Mouse (Mus musculus) forebrain, embryonic 13.5 days (tissue): ENCODE results near the gene Drc3. TPM values are rescaled to one million over a fixed set of nuclear protein-coding genes. Genes with fewer than 3 reads are reported as not detected.

Source experiments
- ATAC-seq: fragments of 200-750 bp; cut with Nextera tagmentation; 2 replicates; pipeline ENCODE4 v1.8.0; 2017
- H3K27ac ChIP-seq: fragments of 300-500 bp; sonication (generic); 2 replicates; pipeline ENCODE4 v1.5.1; 2015; ENCODE audit warnings: inconsistent platforms, mild to moderate bottlenecking, moderate library complexity
- H3K27me3 ChIP-seq: fragments of 300-500 bp; sonication (generic); 2 replicates; pipeline ENCODE4 v1.6.1; 2015; ENCODE audit warnings: mild to moderate bottlenecking, inconsistent platforms
- H3K36me3 ChIP-seq: fragments of 300-500 bp; sonication (generic); 2 replicates; pipeline ENCODE4 v1.6.1; 2015; ENCODE audit warnings: mild to moderate bottlenecking, inconsistent platforms; ENCODE audit not compliant: poor library complexity, severe bottlenecking
- H3K4me1 ChIP-seq: fragments of 300-500 bp; sonication (generic); 2 replicates; pipeline ENCODE4 v1.6.1; 2015; ENCODE audit warnings: inconsistent platforms
- H3K4me2 ChIP-seq: fragments of 300-500 bp; sonication (generic); 2 replicates; pipeline ENCODE4 v1.6.1; 2015; ENCODE audit warnings: inconsistent platforms, mild to moderate bottlenecking, moderate library complexity
- H3K4me3 ChIP-seq: fragments of 300-500 bp; sonication (generic); 2 replicates; pipeline ENCODE4 v1.5.1; 2015; ENCODE audit warnings: mild to moderate bottlenecking, inconsistent platforms
- H3K9ac ChIP-seq: fragments of 300-500 bp; sonication (generic); 2 replicates; pipeline ENCODE4 v1.6.1; 2015; ENCODE audit warnings: mild to moderate bottlenecking, inconsistent platforms
- H3K9me3 ChIP-seq: fragments of 300-500 bp; sonication (generic); replicated peaks from 2 replicates; pipeline ENCODE4 v1.6.1; 2016; ENCODE audit warnings: inconsistent platforms
- WGBS: fragments of 180-500 bp; shearing (Covaris S2); methylation state at CpG from one replicate; pipeline ENCODE4 v1.1.7; 2015; 5-methylcytosine and 5-hydroxymethylcytosine counted together
- polyA plus RNA-seq: library from polyadenylated mRNA; unstranded; fragments of >200 nt; fragmentation: Nextera tagmentation; extraction: Ambion mirVana; gene quantifications from 2 replicates; pipeline ENCODE4 v1.2.1, GENCODE M21; 2015

Drc3 gene
- polyA plus RNA-seq, 1 experiment from 2014 or later: 3.1 TPM

- no peak overlapping the region for H3K4me2 ChIP-seq
Observed at GRCm38 (mm10) chr11:60345868-60346267, 7.3 kb upstream of the Drc3 start.

GRCm38 (mm10) chr11:60346537-60346936 is 6.6 kb upstream of the Drc3 start:
- H3K9me3 ChIP-seq: no peaks in the 10 kb centered on the region
- no peak overlapping the region for H3K4me2 ChIP-seq
- WGBS: 77% methylated on average over 4 of the region's 4 CpGs
- no peak overlapping the region for H3K9ac ChIP-seq
- no peak overlapping the region for H3K4me3 ChIP-seq
- no peak for ATAC-seq
- no peak overlapping the region for H3K27ac ChIP-seq
- peaks cover 10% of the 10 kb centered on the region for H3K4me1 ChIP-seq
- no peaks in the 10 kb centered on the region for H3K27me3 ChIP-seq
- H3K36me3 ChIP-seq: no peaks in the 10 kb centered on the region; the same call in 1 of the 2 replicates

More at GRCm38 (mm10) chr11:60345868-60346267, 7.3 kb upstream of the Drc3 start:
- Histone ChIP-seq H3K36me3 (no peaks in the 10 kb centered on the region; the same call in 1 of the 2 replicates), H3K9me3 (no peaks in the 10 kb centered on the region), H3K27me3 (no peaks in the 10 kb centered on the region), H3K27ac (no peak overlapping the region), H3K9ac (no peak overlapping the region), H3K4me3 (no peak overlapping the region), H3K4me1 (0 out of 2 replicates have a peak, but pooled peaks cover 6% of the 10 kb centered on the region)
- no peak for ATAC-seq
- WGBS: 87% methylated on average over 4 of the region's 4 CpGs

DNA sequence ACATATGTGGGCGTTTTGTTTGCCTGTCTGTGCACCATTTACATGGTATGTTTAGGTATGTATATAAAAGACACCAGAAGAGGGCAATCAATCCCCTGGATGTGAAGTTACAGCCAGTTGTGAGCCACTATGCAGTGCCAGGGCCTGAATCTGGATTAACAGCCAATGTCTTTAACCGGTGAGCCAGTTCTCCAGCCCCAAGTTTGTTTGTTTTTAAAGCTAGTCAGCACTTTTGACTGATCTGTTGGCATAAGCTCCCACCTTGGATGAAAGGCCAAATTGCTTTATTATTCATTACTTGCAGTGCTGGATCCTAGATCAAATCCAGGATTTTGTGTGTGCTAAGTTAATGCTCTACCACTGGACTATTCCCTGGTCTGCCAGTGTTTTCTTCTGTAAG is 1.7 kb upstream of the Drc3 start:
- Histone ChIP-seq H3K4me1 (peaks cover 22% of the 10 kb centered on the region), H3K4me3 (peak overlapping the region; percentile 79), H3K4me2 (peak overlapping the region; percentile 88), H3K27me3 (no peaks in the 10 kb centered on the region), H3K9ac (no peak overlapping the region), H3K36me3 (no peaks in the 10 kb centered on the region), H3K9me3 (no peaks in the 10 kb centered on the region), H3K27ac (no peak overlapping the region)
- ATAC-seq: no peak
- 69% methylated on average over 2 of the region's 2 CpGs for WGBS

- no peak overlapping the region for H3K27ac ChIP-seq
Observed at GRCm38 (mm10) chr11:60351925-60352371, 1.2 kb upstream of the Drc3 start.

GRCm38 (mm10) chr11:60355952-60356351 is 2.8 kb downstream of the Drc3 start:
- H3K27me3 ChIP-seq: no peaks in the 10 kb centered on the region
- WGBS: 94% methylated on average over 2 of the region's 2 CpGs
- ATAC-seq: no peak
- H3K4me1 ChIP-seq: peaks cover 16% of the 10 kb centered on the region
- H3K9ac ChIP-seq: no peak overlapping the region
- H3K4me2 ChIP-seq: no peak overlapping the region
- no peak overlapping the region for H3K27ac ChIP-seq
- H3K4me3 ChIP-seq: no peak overlapping the region
- H3K9me3 ChIP-seq: no peaks in the 10 kb centered on the region
- H3K36me3 ChIP-seq: no peaks in the 10 kb centered on the region

More at GRCm38 (mm10) chr11:60351925-60352371, 1.2 kb upstream of the Drc3 start:
- Histone ChIP-seq H3K4me3 (peak overlapping the region; percentile 79), H3K9me3 (no peaks in the 10 kb centered on the region), H3K36me3 (no peaks in the 10 kb centered on the region), H3K27me3 (no peaks in the 10 kb centered on the region), H3K9ac (peak overlapping the region; percentile 86), H3K4me2 (peak overlapping the region; percentile 88), H3K4me1 (peaks cover 22% of the 10 kb centered on the region)
- 19% methylated on average over 11 of the region's 11 CpGs for WGBS
- ATAC-seq: no peak

DNA sequence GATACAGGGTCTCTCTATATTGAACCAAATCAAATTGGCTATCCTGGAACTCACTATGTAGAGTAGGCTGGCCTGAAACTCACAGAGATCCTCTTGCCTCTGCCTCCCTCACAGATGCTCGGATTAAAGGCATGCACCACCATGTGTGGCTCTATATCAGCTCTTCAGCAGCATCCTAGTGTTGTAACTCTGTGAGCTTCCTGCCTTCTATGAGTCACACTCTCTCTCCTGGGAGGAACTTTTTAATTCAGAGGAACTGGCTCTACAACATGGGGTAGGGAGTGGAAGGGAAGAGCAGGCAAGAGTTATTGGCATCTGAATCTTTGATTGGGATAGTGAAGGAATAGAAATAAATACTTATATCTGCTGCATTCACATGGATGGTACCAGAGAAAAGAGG is 4.0 kb downstream of the Drc3 start:
- no peak overlapping the region for H3K4me2 ChIP-seq
- H3K4me3 ChIP-seq: no peak overlapping the region
- no peaks in the 10 kb centered on the region for H3K9me3 ChIP-seq
- 61% methylated on average over 1 of the region's 1 CpGs for WGBS
- ATAC-seq: no peak
- no peaks in the 10 kb centered on the region for H3K27me3 ChIP-seq
- peaks cover 6% of the 10 kb centered on the region for H3K4me1 ChIP-seq
- H3K9ac ChIP-seq: no peak overlapping the region
- no peak overlapping the region for H3K27ac ChIP-seq
- H3K36me3 ChIP-seq: no peaks in the 10 kb centered on the region

GRCm38 (mm10) chr11:60358548-60358947 is 5.4 kb downstream of the Drc3 start:
- peaks cover 2% of the 10 kb centered on the region; the same call in 1 of the 2 replicates for H3K4me1 ChIP-seq
- 80% methylated on average over 7 of the region's 7 CpGs for WGBS
- no peaks in the 10 kb centered on the region for H3K9me3 ChIP-seq

GRCm38 (mm10) chr11:60359138-60359537 is 6.0 kb downstream of the Drc3 start:
- Histone ChIP-seq H3K4me2 (no peak overlapping the region), H3K4me1 (no peaks in the 10 kb centered on the region), H3K4me3 (no peak overlapping the region), H3K27ac (no peak overlapping the region), H3K27me3 (no peaks in the 10 kb centered on the region), H3K9ac (no peak overlapping the region), H3K9me3 (no peaks in the 10 kb centered on the region), H3K36me3 (no peaks in the 10 kb centered on the region)
- ATAC-seq: no peak
- WGBS: 78% methylated on average over 5 of the region's 5 CpGs

More at GRCm38 (mm10) chr11:60358548-60358947, 5.4 kb downstream of the Drc3 start:
- no peaks in the 10 kb centered on the region for H3K27me3 ChIP-seq
- H3K4me2 ChIP-seq: no peak overlapping the region
- H3K4me3 ChIP-seq: no peak overlapping the region
- no peak overlapping the region for H3K9ac ChIP-seq
- no peaks in the 10 kb centered on the region for H3K36me3 ChIP-seq
- H3K27ac ChIP-seq: no peak overlapping the region
- ATAC-seq: no peak

DNA sequence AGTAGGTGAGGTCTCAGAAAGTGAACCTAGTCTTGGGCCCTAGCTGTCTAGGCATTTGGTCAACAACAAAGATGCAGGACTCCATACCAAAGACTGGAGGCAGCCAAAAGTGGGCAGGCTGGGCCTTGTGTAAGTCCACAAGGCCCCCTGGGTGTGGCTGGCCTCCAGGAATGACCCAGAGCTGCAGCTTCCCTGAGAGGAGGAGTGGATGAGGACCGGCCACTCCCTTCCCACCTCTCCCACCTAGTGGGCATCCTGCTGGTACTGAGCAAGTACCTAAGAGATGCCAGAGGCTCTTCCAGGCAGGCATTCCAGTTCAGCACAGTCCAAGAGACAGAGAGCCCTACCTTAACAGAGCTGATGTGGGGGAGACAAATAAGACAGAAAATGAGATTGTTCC is 6.8 kb downstream of the Drc3 start:
- H3K9ac ChIP-seq: no peak overlapping the region
- H3K4me3 ChIP-seq: no peak overlapping the region
- H3K27ac ChIP-seq: no peak overlapping the region
- H3K36me3 ChIP-seq: no peaks in the 10 kb centered on the region
- H3K4me2 ChIP-seq: no peak overlapping the region
- H3K27me3 ChIP-seq: no peaks in the 10 kb centered on the region
- no peaks in the 10 kb centered on the region for H3K9me3 ChIP-seq
- WGBS: 63% methylated on average over 1 of the region's 1 CpGs
- H3K4me1 ChIP-seq: no peaks in the 10 kb centered on the region
- no peak for ATAC-seq

- H3K4me2 ChIP-seq: no peak overlapping the region
- H3K4me3 ChIP-seq: no peak overlapping the region
- ATAC-seq: no peak
- H3K4me1 ChIP-seq: no peaks in the 10 kb centered on the region
- H3K36me3 ChIP-seq: no peaks in the 10 kb centered on the region
- H3K27me3 ChIP-seq: no peaks in the 10 kb centered on the region
- H3K9ac ChIP-seq: no peak overlapping the region
- 90% methylated on average over 5 of the region's 5 CpGs for WGBS
- H3K27ac ChIP-seq: no peak overlapping the region
- no peaks in the 10 kb centered on the region for H3K9me3 ChIP-seq
Observed at GRCm38 (mm10) chr11:60360631-60361201, 7.6 kb downstream of the Drc3 start.

GRCm38 (mm10) chr11:60366239-60367019 is 13.3 kb downstream of the Drc3 start:
- ATAC-seq: no peak
- Histone ChIP-seq H3K27ac (no peak overlapping the region), H3K9ac (no peak overlapping the region), H3K9me3 (no peaks in the 10 kb centered on the region), H3K27me3 (no peaks in the 10 kb centered on the region), H3K4me3 (no peak overlapping the region), H3K36me3 (no peaks in the 10 kb centered on the region), H3K4me1 (no peaks in the 10 kb centered on the region), H3K4me2 (no peak overlapping the region)
- WGBS: 51% methylated on average over 16 of the region's 16 CpGs

GRCm38 (mm10) chr11:60367256-60367655 is 14.1 kb downstream of the Drc3 start:
- Histone ChIP-seq H3K4me1 (no peaks in the 10 kb centered on the region), H3K9me3 (no peaks in the 10 kb centered on the region), H3K4me2 (no peak overlapping the region), H3K36me3 (no peaks in the 10 kb centered on the region), H3K4me3 (no peak overlapping the region), H3K27ac (no peak overlapping the region), H3K9ac (no peak overlapping the region), H3K27me3 (no peaks in the 10 kb centered on the region)
- 82% methylated on average over 3 of the region's 3 CpGs for WGBS
- no peak for ATAC-seq
